In the genomic region with DNA sequence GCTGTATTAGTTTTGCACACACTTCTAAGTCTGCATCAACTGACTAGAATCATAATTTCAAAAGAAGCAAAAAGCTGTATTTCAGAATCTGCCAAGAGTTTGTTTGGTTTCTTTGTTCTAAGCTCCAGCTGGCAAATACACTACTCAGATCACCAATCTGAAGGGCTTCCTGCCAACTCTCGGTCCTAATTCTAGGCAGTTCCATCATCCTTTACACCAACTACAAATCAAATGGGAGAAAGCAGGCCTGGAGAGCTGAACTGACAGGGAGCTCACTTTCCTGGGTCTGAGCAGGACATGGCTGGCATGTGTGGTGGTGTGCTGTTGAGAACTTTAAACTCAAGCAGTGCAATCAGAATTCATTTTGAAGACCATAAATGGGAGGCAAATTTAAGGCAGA, we compare ENCODE assay signal across 8 mouse cellular contexts.
DNase-seq lines count a peak whose midpoint lies in the region; ATAC-seq and TF ChIP-seq lines count a peak whose summit lies in the region.

No protein-coding gene starts in this region.

- TF ChIP-seq CTCF in liver, adult 2 months (IDR thresholded peaks at IDR 0.05; ENCODE audit: low read depth, low read length) = no peak
- TF ChIP-seq CTCF in midbrain, postnatal 0 days (IDR thresholded peaks at IDR 0.05) = no peak

- TF ChIP-seq POLR2A in liver, adult 2 months (IDR thresholded peaks at IDR 0.05; ENCODE audit: extremely low read depth, insufficient read depth, low read length) = no peak

- ATAC-seq in heart, embryonic 16.5 days (replicated peaks; ENCODE audit: extremely low read depth, insufficient read depth, low FRiP score) = peak; percentile 58; the same call in 1 of the 2 replicates
- no peak for ATAC-seq in midbrain, postnatal 0 days (ENCODE audit: low FRiP score)
- ATAC-seq in activated CD4-positive, CD25-positive, alpha-beta regulatory T cell, adult 4 months = no peak

- no peaks in the 10 kb centered on the region for H3K9me3 ChIP-seq in heart, embryonic 16.5 days (replicated peaks; ENCODE audit: control insufficient read depth, low read length)
- H3K9me3 ChIP-seq in midbrain, postnatal 0 days (ENCODE audit: low read length) = no peaks in the 10 kb centered on the region

- 0 out of 2 replicates have a peak overlapping the region, but pooled peaks have one; percentile 1 for H3K27ac ChIP-seq in liver, adult 2 months (replicated peaks; ENCODE audit: insufficient read depth, low read depth, low read length)
- peak overlapping the region; percentile 76 for H3K27ac ChIP-seq in heart, embryonic 16.5 days (ENCODE audit: low read length)
- H3K27ac ChIP-seq in midbrain, postnatal 0 days (ENCODE audit: low read depth, low read length) = 0 out of 2 replicates have a peak overlapping the region, but pooled peaks have one; percentile 38

- H3K27me3 ChIP-seq in liver, adult 2 months (ENCODE audit: control insufficient read depth, insufficient read depth, low read length) = no peaks in the 10 kb centered on the region
- H3K27me3 ChIP-seq in heart, embryonic 16.5 days (ENCODE audit: control insufficient read depth, insufficient read depth, low read length) = no peaks in the 10 kb centered on the region
- H3K27me3 ChIP-seq in midbrain, postnatal 0 days (ENCODE audit: insufficient read depth, low read length) = no peaks in the 10 kb centered on the region

- 4% methylated on average over 1 of the region's 1 CpGs for WGBS in liver, adult 2 months
- WGBS in heart, embryonic 16.5 days = 19% methylated on average over 1 of the region's 1 CpGs
- 22% methylated on average over 1 of the region's 1 CpGs for WGBS in midbrain, postnatal 0 days

- no peak overlapping the region for H3K4me3 ChIP-seq in liver, adult 2 months (ENCODE audit: insufficient read depth, low read depth, low read length)
- no peak overlapping the region for H3K4me3 ChIP-seq in heart, embryonic 16.5 days (ENCODE audit: low read length)
- H3K4me3 ChIP-seq in midbrain, postnatal 0 days (ENCODE audit: low read depth, low read length) = no peak overlapping the region

- H3K36me3 ChIP-seq in liver, adult 2 months (ENCODE audit: control insufficient read depth, insufficient read depth, low read length) = peaks cover 4% of the 10 kb centered on the region; the same call in 1 of the 2 replicates
- 0 out of 2 replicates have a peak, but pooled peaks cover 3% of the 10 kb centered on the region for H3K36me3 ChIP-seq in heart, embryonic 16.5 days (ENCODE audit: control insufficient read depth, insufficient read depth)
- H3K36me3 ChIP-seq in midbrain, postnatal 0 days (ENCODE audit: insufficient read depth, low read length) = no peaks in the 10 kb centered on the region

- H3K4me2 ChIP-seq in heart, embryonic 16.5 days (ENCODE audit: low read depth, low read length) = 0 out of 2 replicates have a peak overlapping the region, but pooled peaks have one; percentile 9
- no peak overlapping the region for H3K4me2 ChIP-seq in midbrain, postnatal 0 days (ENCODE audit: low read depth, low read length, poor library complexity, severe bottlenecking)

- H3K9ac ChIP-seq in liver, adult 2 months (ENCODE audit: low read depth, low read length) = no peak overlapping the region
- peak overlapping the region; percentile 29 for H3K9ac ChIP-seq in heart, embryonic 16.5 days (ENCODE audit: low read length)
- no peak overlapping the region for H3K9ac ChIP-seq in midbrain, postnatal 0 days (replicated peaks; ENCODE audit: low read length, poor library complexity, severe bottlenecking)

- peak; percentile 94 for DNase-seq in liver, adult 2 months (ENCODE audit: extremely low read depth, low read depth, low spot score)
- DNase-seq in liver = no peak
- DNase-seq in cerebellum, adult 9-11 months = peak; percentile 42
- DNase-seq in layer of hippocampus, adult 9-11 months = peak; percentile 85
- peak; percentile 76 for DNase-seq in midbrain, postnatal 0 days (ENCODE audit: low spot score)
- DNase-seq in spleen, postnatal 10 days (ENCODE audit: low spot score in 2 of 2) = no peak

- peaks cover 13% of the 10 kb centered on the region; the same call in 1 of the 2 replicates for H3K79me2 ChIP-seq in liver, adult 2 months (ENCODE audit: control insufficient read depth, insufficient read depth, low read length)

- H3K4me1 ChIP-seq in liver, adult 2 months (ENCODE audit: control insufficient read depth, insufficient read depth, low read length) = peaks cover 20% of the 10 kb centered on the region
- H3K4me1 ChIP-seq in heart, embryonic 16.5 days (ENCODE audit: control insufficient read depth, insufficient read depth, low read length) = peaks cover 38% of the 10 kb centered on the region
- H3K4me1 ChIP-seq in midbrain, postnatal 0 days (ENCODE audit: insufficient read depth, low read length) = peaks cover 10% of the 10 kb centered on the region; the same call in 1 of the 2 replicates

Comparison
In these comparisons a context has a peak if more than half of its experiments do, and no peak if none do; other contexts are left out.
1. DNase-seq: peak in liver, adult 2 months (single experiment), cerebellum, adult 9-11 months (single experiment), layer of hippocampus, adult 9-11 months (single experiment) and midbrain, postnatal 0 days (single experiment); none in liver (single experiment) and spleen, postnatal 10 days (0 of 2).
2. H3K27ac ChIP-seq: peak in every context shown above with its lines; median percentile 76 in heart, embryonic 16.5 days; 38 in midbrain, postnatal 0 days; 1 in liver, adult 2 months.